Mouse (Mus musculus) right cerebral cortex, postnatal 10 days (tissue): Measurements from ENCODE around the gene Slc1a1.

Experiments used
- DNase-seq, 2 experiments: peaks; one replicate each; pipeline ENCODE4 v3.0.0; 2021; ENCODE audit warnings: low spot score in 2 of 2

The Slc1a1 gene

GRCm38 (mm10) chr19:28916492-28916891, 81.6 kb downstream of the Slc1a1 start:
- DNase-seq = no peak

GRCm38 (mm10) chr19:28917839-28918238, 83.0 kb downstream of the Slc1a1 start:
- no peak for DNase-seq

GRCm38 (mm10) chr19:28926366-28926765, 91.5 kb downstream of the Slc1a1 start:
- DNase-seq = no peak

DNA sequence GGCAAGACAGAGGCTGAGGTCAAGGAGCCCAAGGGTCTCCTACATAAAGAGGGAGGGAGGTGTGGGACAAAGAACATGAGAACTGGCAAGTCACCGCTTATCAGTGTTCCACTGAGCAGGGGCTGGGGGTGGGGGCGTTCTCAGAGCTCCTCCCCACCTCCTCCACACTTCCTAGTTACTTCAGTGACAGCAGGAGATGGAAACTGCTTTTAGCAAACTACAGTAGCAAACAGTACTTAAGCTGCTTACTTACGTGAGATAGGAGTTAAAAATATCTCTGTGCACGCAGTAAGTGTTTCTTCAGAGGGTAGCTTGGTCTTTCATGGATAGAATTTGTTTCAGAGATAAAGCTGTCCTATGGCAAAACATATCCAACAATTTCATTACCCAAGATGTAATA, 92.5 kb downstream of the Slc1a1 start:
- DNase-seq = no peak

DNA sequence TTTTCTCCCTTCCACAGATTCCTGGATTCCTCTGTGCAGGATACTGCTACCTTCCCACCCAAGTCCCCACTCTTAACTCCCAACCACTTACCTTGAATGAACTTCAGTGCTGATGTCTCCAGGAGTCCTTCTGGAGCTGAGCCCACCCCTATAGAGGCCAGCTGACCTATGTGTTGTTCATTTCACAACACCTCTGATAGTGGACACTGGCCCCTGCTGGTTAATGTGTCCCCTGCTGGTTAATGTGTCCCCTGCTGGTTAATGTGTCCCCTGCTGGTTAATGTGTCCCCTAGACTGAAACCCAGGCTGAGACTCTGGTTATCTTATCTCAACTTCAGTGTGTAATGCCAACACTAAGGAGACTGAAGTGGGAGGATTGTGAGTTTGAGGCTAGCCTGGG, 94.2 kb downstream of the Slc1a1 start:
- DNase-seq = no peak

DNA sequence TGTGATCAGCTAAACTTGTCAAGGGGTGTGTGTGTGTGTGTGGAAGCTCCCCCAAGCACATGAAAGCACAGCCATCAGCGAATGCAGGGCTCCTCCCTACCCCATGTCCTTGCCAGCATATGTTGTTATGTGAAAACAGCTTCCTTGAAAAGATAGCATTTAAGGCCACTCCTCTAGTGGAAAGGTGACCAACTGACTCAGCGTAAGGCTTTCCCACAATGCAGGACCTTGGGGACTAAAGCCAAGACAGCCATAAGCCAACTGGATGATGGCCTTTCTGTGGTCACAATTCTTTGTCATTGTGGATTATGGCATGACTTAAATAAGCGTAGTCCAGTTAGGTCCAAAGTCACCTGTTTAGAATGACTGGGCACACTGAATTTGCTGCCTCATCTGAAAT, 100.0 kb downstream of the Slc1a1 start:
- no peak for DNase-seq

DNA sequence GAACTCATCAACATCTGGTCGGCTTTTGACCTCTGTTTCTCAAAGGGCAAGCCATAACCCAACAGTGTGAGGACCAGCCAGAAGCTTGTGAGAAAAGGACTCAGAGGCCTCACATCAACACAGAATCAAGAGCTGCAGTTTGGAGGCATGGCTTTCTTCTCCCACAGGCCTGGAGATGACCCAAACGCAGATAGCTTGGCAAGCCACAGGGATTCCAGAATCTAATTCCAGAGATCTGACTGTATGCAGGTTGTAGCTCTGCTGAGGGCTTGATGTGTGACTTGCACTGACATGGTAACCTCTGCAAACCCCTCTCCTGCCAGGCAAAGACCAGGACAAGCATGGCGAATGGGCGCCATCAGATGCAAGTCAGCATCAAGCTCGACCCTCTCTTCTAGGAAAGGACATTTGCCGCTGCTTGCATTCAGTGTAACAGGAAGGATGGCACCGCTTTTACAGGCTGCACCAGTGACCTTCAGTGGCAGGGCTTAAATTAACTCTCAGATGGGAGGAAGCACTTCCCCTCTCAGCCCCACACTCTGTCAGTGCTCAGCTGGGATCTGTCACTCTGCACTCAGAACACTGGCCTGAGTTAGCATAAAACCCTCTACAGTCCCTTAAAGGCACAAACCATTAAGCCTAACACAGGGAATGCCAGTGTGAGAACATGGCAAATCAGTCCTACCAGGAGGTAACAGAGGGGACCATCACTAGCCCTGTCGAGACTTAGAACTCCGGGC, 105.5 kb downstream of the Slc1a1 start:
- DNase-seq = no peak

- no peak for DNase-seq
These were observed 106.4 kb downstream of the Slc1a1 start for GRCm38 (mm10) chr19:28941271-28941670.

GRCm38 (mm10) chr19:28946782-28947181, 111.9 kb downstream of the Slc1a1 start:
- no peak for DNase-seq

DNA sequence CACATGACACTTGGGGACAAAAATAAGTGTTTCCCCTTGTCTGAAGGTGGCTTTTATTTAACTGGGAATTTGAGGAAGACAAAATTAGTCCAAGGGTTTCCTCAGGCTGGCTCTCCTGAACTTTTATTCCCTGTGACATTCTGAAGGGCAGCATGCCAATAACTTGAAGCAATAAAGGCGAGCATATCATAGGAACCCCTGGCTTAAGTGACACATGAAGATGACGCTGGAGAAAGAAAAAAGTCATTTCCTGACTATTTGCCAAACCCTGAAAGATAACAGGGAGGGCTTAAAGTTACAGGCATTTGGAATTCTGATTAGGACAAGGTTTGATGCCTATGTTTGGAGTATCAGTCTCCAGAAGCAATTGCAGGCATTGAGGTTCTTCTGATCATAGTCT, 112.5 kb downstream of the Slc1a1 start:
- DNase-seq = no peak

DNA sequence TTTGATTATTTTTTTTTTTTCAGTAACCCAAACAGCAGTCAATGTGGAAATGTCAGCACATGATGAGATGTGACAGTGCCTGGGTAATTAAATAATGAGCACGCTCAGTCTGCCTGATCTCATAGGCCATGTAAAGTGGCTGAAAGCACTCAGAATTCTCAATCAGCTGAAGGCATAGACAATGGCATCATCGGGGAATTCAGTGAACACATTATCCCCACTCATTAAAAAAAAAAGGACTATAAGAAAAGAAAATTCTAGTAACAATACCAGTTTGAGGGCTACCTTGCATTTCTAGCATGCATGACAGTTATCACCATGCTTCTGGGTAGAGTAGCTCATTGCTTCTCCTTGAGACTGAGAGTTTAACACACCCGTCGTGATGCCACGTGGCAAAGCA, 116.4 kb downstream of the Slc1a1 start:
- DNase-seq = no peak

DNA sequence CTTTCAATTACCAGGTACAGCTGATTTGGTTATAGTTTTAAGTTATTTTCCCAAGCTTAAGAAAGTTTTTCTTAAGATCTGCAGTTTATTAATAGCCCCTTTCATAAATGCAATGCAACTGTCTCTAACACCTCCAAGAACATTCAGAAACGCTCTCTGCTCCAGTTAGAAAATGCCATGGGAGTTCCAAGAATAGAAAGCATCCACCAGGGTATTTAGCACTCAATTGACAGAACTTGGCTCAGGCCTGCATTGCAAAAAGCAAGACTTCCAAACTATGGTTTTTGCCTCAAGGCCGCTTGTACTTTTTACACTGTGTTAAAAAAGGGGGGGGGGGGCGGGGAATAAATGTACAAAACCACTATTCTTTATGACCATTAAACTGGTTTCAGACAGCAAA, 128.3 kb downstream of the Slc1a1 start:
- peak in 1 of 2 experiments; percentile 55 for DNase-seq

- no peak for DNase-seq
These were observed 128.6 kb downstream of the Slc1a1 start for GRCm38 (mm10) chr19:28963513-28963841.
